Mouse (Mus musculus) MEL (cell line): ENCODE data around the gene Stambp.

Experiments used
- CHD1 ChIP-seq: IDR thresholded peaks from 2 replicates; pipeline ENCODE4 v1.6.1; 2012; ENCODE audit warnings: low read depth, mild to moderate bottlenecking, inconsistent platforms, low read length, improper control_type of control experiment
- CHD2 ChIP-seq: IDR thresholded peaks from 2 replicates; pipeline ENCODE4 v1.6.1; 2011; ENCODE audit warnings: low read length, improper control_type of control experiment
- CTCF ChIP-seq, 3 experiments: IDR thresholded peaks in 2 of 3; conservative IDR thresholded peaks in 1 of 3; 2 replicates each; pipeline ENCODE4 v1.5.1; 2011 to 2012; ENCODE audit warnings: low read length in 3 of 3, low read depth in 2 of 3, mild to moderate bottlenecking in 2 of 3, improper control_type of control experiment in 1 of 3, inconsistent platforms in 1 of 3, mixed read lengths in 1 of 3, moderate library complexity in 1 of 3; ENCODE audit not compliant: control insufficient read depth in 1 of 3, insufficient read depth in 1 of 3, poor library complexity in 1 of 3, severe bottlenecking in 1 of 3
- EP300 ChIP-seq, 2 experiments: IDR thresholded peaks; 2 replicates each; pipeline ENCODE4 v1.6.1; 2011; ENCODE audit warnings: improper control_type of control experiment in 2 of 2, low read length in 2 of 2, low read depth in 1 of 2, mild to moderate bottlenecking in 1 of 2
- GABPA ChIP-seq: IDR thresholded peaks from 2 replicates; pipeline ENCODE4 v1.6.1; 2012; ENCODE audit warnings: low read depth, mild to moderate bottlenecking, inconsistent platforms, low read length, improper control_type of control experiment, moderate library complexity
- GATA1 ChIP-seq: IDR thresholded peaks from 2 replicates; pipeline ENCODE4 v1.6.1; 2011; ENCODE audit warnings: low read depth, low read length, improper control_type of control experiment
- MEF2A ChIP-seq: IDR thresholded peaks from 2 replicates; pipeline ENCODE4 v1.6.1; 2014; ENCODE audit warnings: low read depth, mild to moderate bottlenecking, inconsistent platforms, low read length, improper control_type of control experiment; ENCODE audit not compliant: poor library complexity, insufficient replicate concordance, severe bottlenecking; ENCODE audit errors: extremely low read depth
- POLR2AphosphoS5 ChIP-seq: IDR thresholded peaks from 2 replicates; pipeline ENCODE4 v1.6.1; 2012; ENCODE audit warnings: low read depth, borderline replicate concordance, mild to moderate bottlenecking, inconsistent platforms, low read length, moderate library complexity, mixed read lengths
- USF1 ChIP-seq: IDR thresholded peaks from 2 replicates; pipeline ENCODE4 v1.6.1; 2014; ENCODE audit warnings: low read depth, mild to moderate bottlenecking, inconsistent platforms, low read length, improper control_type of control experiment, moderate library complexity

- TF ChIP-seq CHD2 (no peak), CTCF (IDR thresholded peaks at IDR 0.05 in 2 of 3, conservative IDR thresholded peaks at IDR 0.05 in 1 of 3; ENCODE audit: control insufficient read depth in 1 of 3, insufficient read depth in 1 of 3, low read depth in 2 of 3, low read length in 3 of 3, poor library complexity in 1 of 3, severe bottlenecking in 1 of 3) (no peak), MEF2A (no peak), GATA1 (no peak), CHD1 (no peak), GABPA (no peak), USF1 (no peak), EP300 (IDR thresholded peaks at IDR 0.05; ENCODE audit: low read depth in 1 of 2, low read length in 2 of 2) (no peak), POLR2AphosphoS5 (no peak)
These were observed 41.9 kb upstream of the Stambp start for GRCm38 (mm10) chr6:83614469-83614868.
